Mouse (Mus musculus) embryonic fibroblast, embryonic 13.5 days (primary cell): Measurements from ENCODE around the gene Il10rb.

ENCODE experiments used
- CTCF ChIP-seq: IDR thresholded peaks from 2 replicates; pipeline ENCODE4 v1.5.1; 2011; ENCODE audit warnings: mild to moderate bottlenecking, control low read depth, low read length, moderate library complexity, borderline replicate concordance; ENCODE audit not compliant: insufficient read depth
- POLR2A ChIP-seq: IDR thresholded peaks from 2 replicates; pipeline ENCODE4 v1.6.1; 2011; ENCODE audit warnings: low read depth, mild to moderate bottlenecking, control low read depth, low read length, moderate library complexity

- TF ChIP-seq POLR2A, result no peak
- no peak for TF ChIP-seq CTCF
Observed at GRCm38 (mm10) chr16:91442446-91442845, 36.5 kb downstream of the Il10rb start.
